Mouse (Mus musculus) neural tube, embryonic 14.5 days (tissue): Measurements from ENCODE around the gene Smarca2. TPM values are rescaled to one million over a fixed set of nuclear protein-coding genes. Genes with fewer than 3 reads are reported as not detected.
"Not testable (repeated sequence)": the region's sequence is repeated elsewhere in the genome, so short reads cannot be mapped to it uniquely, and the experiment has no call there.

ENCODE experiments used
- ATAC-seq: fragments of 200-750 bp; cut with Nextera tagmentation; 2 replicates; pipeline ENCODE4 v1.8.0; 2017; ENCODE audit warnings: low read depth, mild to moderate bottlenecking, moderate TSS enrichment, moderate library complexity
- H3K27ac ChIP-seq: fragments of 300-500 bp; sonication (generic); 2 replicates; pipeline ENCODE4 v1.5.1; 2014; ENCODE audit warnings: low read depth, mild to moderate bottlenecking, control low read depth, low read length, moderate library complexity, mixed read lengths
- H3K27me3 ChIP-seq: fragments of 300-500 bp; sonication (generic); 2 replicates; pipeline ENCODE4 v1.6.1; 2014; ENCODE audit warnings: low read length; ENCODE audit not compliant: control insufficient read depth, insufficient read depth
- H3K36me3 ChIP-seq: fragments of 300-500 bp; sonication (generic); 2 replicates; pipeline ENCODE4 v1.6.1; 2014; ENCODE audit warnings: low read length, mixed read lengths; ENCODE audit not compliant: control insufficient read depth, insufficient read depth
- H3K4me1 ChIP-seq: fragments of 300-500 bp; sonication (generic); 2 replicates; pipeline ENCODE4 v1.6.1; 2014; ENCODE audit warnings: low read length; ENCODE audit not compliant: control insufficient read depth, insufficient read depth
- H3K4me2 ChIP-seq: fragments of 300-500 bp; sonication (generic); 2 replicates; pipeline ENCODE4 v1.6.1; 2014; ENCODE audit warnings: mild to moderate bottlenecking, low read depth, low read length, control low read depth
- H3K4me3 ChIP-seq: fragments of 300-500 bp; sonication (generic); 2 replicates; pipeline ENCODE4 v1.5.1; 2014; ENCODE audit warnings: low read depth, low read length, control low read depth, mixed read lengths
- H3K9ac ChIP-seq: fragments of 300-500 bp; sonication (generic); replicated peaks from 2 replicates; pipeline ENCODE4 v1.6.1; 2014; ENCODE audit warnings: low read depth, mild to moderate bottlenecking, control low read depth, low read length, mixed read lengths
- H3K9me3 ChIP-seq: fragments of 300-500 bp; sonication (generic); 2 replicates; pipeline ENCODE4 v1.6.1; 2016; ENCODE audit warnings: low read length; ENCODE audit not compliant: control insufficient read depth
- WGBS: fragments of 180-500 bp; shearing (Covaris S2); extraction: QIAGEN DNeasy Blood & Tissue Kit; methylation state at CpG from one replicate; pipeline ENCODE4 v1.1.7; 2014; 5-methylcytosine and 5-hydroxymethylcytosine counted together
- polyA plus RNA-seq: library from polyadenylated mRNA; unstranded; fragments of >200 nt; fragmentation: Nextera tagmentation; extraction: Ambion mirVana; gene quantifications from 2 replicates; pipeline ENCODE4 v1.2.1, GENCODE M21; 2014

Smarca2 gene
- polyA plus RNA-seq, 1 experiment from 2014 or later, result 128 TPM

DNA sequence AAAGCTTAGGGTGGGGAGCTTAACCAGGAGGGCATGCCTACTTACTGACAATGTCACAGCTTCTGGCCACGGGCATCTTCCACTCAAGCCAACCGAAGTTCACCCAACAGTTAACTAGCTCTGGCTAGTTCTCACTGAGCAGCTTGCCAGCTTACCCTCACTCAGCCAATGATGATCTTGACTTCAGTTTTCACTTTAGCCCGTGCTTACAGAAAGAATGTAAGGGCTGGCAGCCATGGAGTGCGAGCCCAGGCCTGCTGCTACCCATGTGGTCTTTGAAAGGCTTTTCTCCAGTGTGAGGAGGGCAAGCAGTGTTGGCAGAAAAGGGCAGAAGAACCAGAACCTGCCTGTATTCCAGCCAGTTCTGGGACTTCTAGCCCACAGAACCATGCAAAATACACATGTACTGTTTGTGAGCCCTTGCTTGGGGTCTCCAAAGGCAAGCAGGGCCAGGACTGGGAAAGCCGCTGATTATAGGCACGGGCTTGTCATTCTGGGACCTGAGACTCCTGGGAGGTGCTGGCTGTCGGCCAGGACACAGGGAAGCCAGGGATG is 128.8 kb downstream of the Smarca2 start:
- Histone ChIP-seq H3K9ac (no peak overlapping the region), H3K4me1 (peaks cover 16% of the 10 kb centered on the region), H3K27me3 (no peaks in the 10 kb centered on the region), H3K36me3 (no peaks in the 10 kb centered on the region), H3K27ac (no peak overlapping the region), H3K4me3 (no peak overlapping the region), H3K9me3 (no peaks in the 10 kb centered on the region), H3K4me2 (no peak overlapping the region)
- ATAC-seq, result no peak
- WGBS, result 60% methylated on average over 7 of the region's 7 CpGs

- Histone ChIP-seq H3K9ac (0 out of 2 replicates have a peak overlapping the region, but pooled peaks have one; percentile 21), H3K9me3 (no peaks in the 10 kb centered on the region), H3K4me1 (peaks cover 16% of the 10 kb centered on the region), H3K4me2 (no peak overlapping the region), H3K27ac (peak overlapping the region; percentile 45), H3K27me3 (no peaks in the 10 kb centered on the region), H3K4me3 (no peak overlapping the region), H3K36me3 (no peaks in the 10 kb centered on the region)
- peak; percentile 81 for ATAC-seq
- 32% methylated on average over 10 of the region's 10 CpGs for WGBS
Measured at GRCm38 (mm10) chr19:26734704-26735109, 129.9 kb downstream of the Smarca2 start.

GRCm38 (mm10) chr19:26745021-26745420 is 140.2 kb downstream of the Smarca2 start:
- not testable (repeated sequence) for H3K4me1 ChIP-seq, H3K27me3 ChIP-seq, H3K4me2 ChIP-seq, H3K36me3 ChIP-seq, H3K9ac ChIP-seq, H3K27ac ChIP-seq, ATAC-seq, H3K4me3 ChIP-seq, H3K9me3 ChIP-seq
- 90% methylated on average over 4 of the region's 4 CpGs for WGBS

DNA sequence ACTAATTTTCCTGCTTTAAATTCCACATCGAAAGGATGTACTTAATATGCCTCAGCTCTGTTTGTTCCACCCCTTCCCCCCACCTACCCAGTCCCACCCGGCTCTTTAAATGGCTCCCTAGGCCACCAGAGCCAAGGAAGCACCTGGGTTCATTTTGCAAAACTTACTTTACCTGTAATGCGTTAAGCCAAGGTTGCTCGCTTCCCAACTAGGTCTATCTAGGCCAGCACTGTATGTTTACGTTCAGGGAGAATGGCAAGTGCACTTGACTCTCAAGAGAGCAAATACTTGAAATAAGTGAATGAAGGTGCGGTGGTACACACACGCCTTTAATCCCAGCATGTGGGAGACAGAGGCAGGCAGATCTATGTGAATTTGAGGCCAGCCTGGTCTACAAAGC is 140.7 kb downstream of the Smarca2 start:
- WGBS, result 96% methylated on average over 7 of the region's 7 CpGs
- H3K4me3 ChIP-seq, result no peak overlapping the region
- no peak for ATAC-seq
- H3K4me1 ChIP-seq, result peaks cover 12% of the 10 kb centered on the region
- no peaks in the 10 kb centered on the region for H3K36me3 ChIP-seq
- H3K27ac ChIP-seq, result no peak overlapping the region
- H3K4me2 ChIP-seq, result no peak overlapping the region
- H3K9me3 ChIP-seq, result no peaks in the 10 kb centered on the region
- H3K27me3 ChIP-seq, result no peaks in the 10 kb centered on the region
- no peak overlapping the region for H3K9ac ChIP-seq

- H3K9ac ChIP-seq, result no peak overlapping the region
- H3K27ac ChIP-seq, result peak overlapping the region; percentile 99
- WGBS, result 85% methylated on average over 10 of the region's 10 CpGs
- H3K4me1 ChIP-seq, result peaks cover 16% of the 10 kb centered on the region
- no peaks in the 10 kb centered on the region for H3K9me3 ChIP-seq
- no peak overlapping the region for H3K4me3 ChIP-seq
- no peak overlapping the region for H3K4me2 ChIP-seq
- H3K27me3 ChIP-seq, result no peaks in the 10 kb centered on the region
- no peaks in the 10 kb centered on the region for H3K36me3 ChIP-seq
- ATAC-seq, result no peak
Measured at GRCm38 (mm10) chr19:26746290-26746689, 141.4 kb downstream of the Smarca2 start.

DNA sequence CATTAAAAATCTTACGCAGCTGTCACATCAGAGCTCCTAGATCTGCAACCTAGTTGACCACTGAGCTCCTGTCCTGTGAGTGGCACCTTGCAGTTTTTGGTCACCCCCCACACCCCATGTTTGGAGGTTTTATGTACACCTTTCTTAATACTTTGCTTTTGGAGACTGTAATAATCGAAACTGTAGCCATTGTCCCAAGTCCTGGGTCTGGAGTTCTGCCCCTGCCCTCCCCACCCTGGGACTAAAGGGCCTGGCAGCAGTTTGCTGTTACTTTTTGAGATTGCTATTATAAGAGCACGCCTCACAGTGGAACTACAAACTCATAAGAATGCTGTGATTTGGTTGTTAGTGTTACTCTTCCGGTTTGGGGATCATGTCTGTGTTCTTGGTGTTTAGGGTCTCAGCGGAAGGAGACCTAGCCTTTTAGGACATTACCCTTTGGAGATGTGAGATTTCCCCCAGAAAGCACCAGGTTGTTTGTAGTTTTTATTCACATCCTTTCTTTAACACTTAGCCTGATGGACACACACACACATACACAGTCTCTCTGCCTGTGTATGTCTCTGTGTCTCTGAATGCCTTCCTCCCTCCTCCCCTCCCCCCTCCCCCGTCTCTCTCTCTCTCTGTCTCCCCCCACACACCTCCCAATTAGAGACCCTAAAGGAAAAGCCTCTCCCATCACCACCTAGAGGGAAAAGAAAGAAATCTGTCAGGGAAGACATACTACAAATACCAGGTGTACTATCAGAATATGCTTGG is 142.0 kb downstream of the Smarca2 start:
- Histone ChIP-seq H3K36me3 (no peaks in the 10 kb centered on the region), H3K27ac (peak overlapping the region; percentile 99), H3K27me3 (no peaks in the 10 kb centered on the region), H3K4me3 (peak overlapping the region; percentile 39), H3K4me1 (peaks cover 16% of the 10 kb centered on the region), H3K9ac (peak overlapping the region; percentile 75), H3K4me2 (peak overlapping the region; percentile 68), H3K9me3 (no peaks in the 10 kb centered on the region)
- 54% methylated on average over 6 of the region's 6 CpGs for WGBS
- peak; percentile 50 for ATAC-seq

DNA sequence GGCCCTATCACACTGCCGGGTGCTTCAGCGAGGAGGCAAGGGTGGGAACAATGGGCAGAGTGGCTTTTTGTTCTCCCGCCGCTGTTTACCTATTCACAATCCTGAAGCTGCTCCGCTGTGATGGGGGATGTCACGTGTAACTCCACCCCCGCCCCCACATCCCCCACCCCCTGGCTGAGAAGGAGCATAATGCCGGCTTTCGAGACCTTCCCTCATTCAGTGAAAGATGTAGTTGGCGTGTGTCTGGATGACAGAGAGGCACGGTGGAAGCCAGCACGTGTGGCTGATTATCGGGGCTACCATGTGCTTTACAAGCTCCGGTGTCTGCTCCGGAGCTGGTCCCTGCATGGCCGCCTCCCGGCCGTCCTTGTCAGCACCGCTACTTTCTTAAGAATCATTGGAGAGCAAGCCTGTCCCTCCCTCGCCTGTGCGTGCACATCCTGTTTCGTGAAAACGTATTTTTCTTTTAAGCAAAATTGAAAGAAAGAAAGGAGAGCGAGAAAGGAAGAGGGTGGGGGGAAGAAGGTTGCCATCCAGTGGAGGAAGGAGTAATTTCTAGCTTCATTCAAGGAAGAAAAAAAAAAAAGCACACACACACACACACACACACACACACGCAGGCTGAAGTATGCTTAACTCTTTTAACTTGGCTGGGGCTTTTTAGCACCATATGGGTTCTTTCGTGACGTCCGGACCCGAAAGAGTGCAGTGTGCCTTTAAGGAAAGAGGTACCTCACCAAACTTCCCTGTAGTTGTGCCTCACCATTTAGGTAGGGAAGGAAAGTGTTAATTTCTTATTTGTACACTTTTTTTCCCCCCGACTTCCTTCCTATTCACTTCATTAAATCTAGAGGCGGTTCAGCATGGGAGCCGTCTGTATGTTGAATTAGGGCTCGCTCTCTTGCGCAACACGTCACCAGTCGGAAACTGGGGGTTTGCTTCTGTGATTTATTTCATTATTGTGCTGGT is 143.0 kb downstream of the Smarca2 start:
- Histone ChIP-seq H3K4me2 (peak overlapping the region; percentile 68), H3K36me3 (no peaks in the 10 kb centered on the region), H3K9me3 (no peaks in the 10 kb centered on the region), H3K4me1 (peaks cover 16% of the 10 kb centered on the region), H3K4me3 (peak overlapping the region; percentile 39), H3K27ac (peak overlapping the region; percentile 99), H3K27me3 (no peaks in the 10 kb centered on the region), H3K9ac (peak overlapping the region; percentile 75)
- peak; percentile 88 for ATAC-seq
- 0% methylated on average over 36 of the region's 36 CpGs for WGBS

GRCm38 (mm10) chr19:26748676-26749075 is 143.8 kb downstream of the Smarca2 start:
- Histone ChIP-seq H3K4me2 (peak overlapping the region; percentile 68), H3K27ac (peak overlapping the region; percentile 99), H3K36me3 (no peaks in the 10 kb centered on the region), H3K27me3 (no peaks in the 10 kb centered on the region), H3K9me3 (no peaks in the 10 kb centered on the region), H3K4me3 (peak overlapping the region; percentile 39), H3K9ac (peak overlapping the region; percentile 48), H3K4me1 (peaks cover 16% of the 10 kb centered on the region)
- ATAC-seq, result no peak
- 0% methylated on average over 6 of the region's 6 CpGs for WGBS
